Comparison of ENCODE assay signal across 8 mouse cellular contexts in the genomic region with DNA sequence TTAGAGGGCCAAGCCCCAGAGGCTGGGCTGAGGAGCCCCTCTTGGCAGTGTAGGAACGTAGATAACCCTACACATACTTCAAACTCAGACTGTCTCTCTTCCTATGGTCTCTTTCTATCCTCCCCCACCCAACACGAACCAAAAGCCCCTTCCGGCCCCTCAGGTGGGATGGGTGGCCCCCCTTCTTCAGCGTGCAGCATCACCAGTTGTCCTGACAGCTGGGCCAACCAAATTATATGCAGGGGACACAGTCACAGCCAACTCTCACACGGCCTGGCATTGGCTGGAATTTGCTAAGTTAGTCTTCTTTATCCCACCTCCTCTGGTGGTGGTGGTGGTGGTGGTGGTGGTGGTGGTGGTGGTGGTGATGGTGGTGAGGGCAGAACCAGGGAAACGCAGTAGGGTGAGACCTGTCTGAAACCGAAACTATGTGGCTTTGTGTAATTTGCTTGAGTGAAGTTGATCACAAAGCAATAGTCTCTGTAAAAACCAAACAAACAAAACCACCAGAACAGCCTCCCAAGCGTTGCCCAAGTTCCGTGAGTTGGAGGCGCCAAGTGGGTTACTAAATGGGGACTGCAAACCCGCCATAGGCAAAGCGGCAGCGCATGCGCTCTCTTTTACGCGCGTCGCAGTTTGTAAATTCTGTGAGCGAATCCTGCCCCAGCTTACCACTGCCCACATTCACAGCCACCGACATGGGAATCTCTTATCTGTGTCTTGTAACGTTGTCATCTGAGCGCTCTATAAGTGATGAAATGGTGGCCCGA. TPM values are rescaled to one million over a fixed set of nuclear protein-coding genes. Genes with fewer than 3 reads are reported as not detected.
A peak's percentile ranks its signal among the peaks of the same experiment; 100 is the strongest.
DNase-seq lines count a peak whose midpoint lies in the region; ATAC-seq and TF ChIP-seq lines count a peak whose summit lies in the region.

No protein-coding gene starts in this region.

- WGBS in hindbrain, embryonic 16.5 days: 36% methylated on average over 23 of the region's 23 CpGs

- H3K9me3 ChIP-seq in hindbrain, embryonic 16.5 days (ENCODE audit: control insufficient read depth, low read length): no peaks in the 10 kb centered on the region
- no peaks in the 10 kb centered on the region for H3K9me3 ChIP-seq in megakaryocyte, embryonic 14.5 days

- H3K4me2 ChIP-seq in hindbrain, embryonic 16.5 days (ENCODE audit: low read length): peak overlapping the region; percentile 46

- H3K27ac ChIP-seq in layer of hippocampus, adult 2 months: no peak overlapping the region
- H3K27ac ChIP-seq in hindbrain, embryonic 16.5 days (ENCODE audit: low read depth, low read length): no peak overlapping the region

- DNase-seq in layer of hippocampus, adult 2 months (ENCODE audit: low spot score in 2 of 2): no peak
- DNase-seq in layer of hippocampus, adult 9-11 months: no peak
- peak; percentile 75 for DNase-seq in brain, adult 2 months (ENCODE audit: low read depth, low spot score)
- peak; percentile 33 to 40 for DNase-seq in thymus, postnatal 36 days
- DNase-seq in adrenal gland, postnatal 25 days: no peak
- no peak for DNase-seq in left cerebral cortex, adult 11 months (ENCODE audit: low spot score)

- H3K36me3 ChIP-seq in hindbrain, embryonic 16.5 days (ENCODE audit: control insufficient read depth, insufficient read depth, low read length): no peaks in the 10 kb centered on the region
- H3K36me3 ChIP-seq in megakaryocyte, embryonic 14.5 days (replicated peaks; ENCODE audit: low read length): no peaks in the 10 kb centered on the region

- ATAC-seq in hindbrain, embryonic 16.5 days: no peak

- peaks cover 9% of the 10 kb centered on the region for H3K27me3 ChIP-seq in hindbrain, embryonic 16.5 days (replicated peaks; ENCODE audit: control insufficient read depth, insufficient read depth, low read length)
- peaks cover 61% of the 10 kb centered on the region for H3K27me3 ChIP-seq in megakaryocyte, embryonic 14.5 days (replicated peaks)

- no peak overlapping the region for H3K9ac ChIP-seq in hindbrain, embryonic 16.5 days (ENCODE audit: low read depth, low read length)

- peaks cover 2% of the 10 kb centered on the region; the same call in 1 of the 2 replicates for H3K4me1 ChIP-seq in hindbrain, embryonic 16.5 days (ENCODE audit: control insufficient read depth, insufficient read depth, low read depth, low read length)
- peaks cover 33% of the 10 kb centered on the region for H3K4me1 ChIP-seq in megakaryocyte, embryonic 14.5 days

- no peak for TF ChIP-seq CTCF in layer of hippocampus, adult 2 months (conservative IDR thresholded peaks at IDR 0.05)

- peak overlapping the region; percentile 15; the same call in 1 of the 2 replicates for H3K4me3 ChIP-seq in layer of hippocampus, adult 2 months
- H3K4me3 ChIP-seq in hindbrain, embryonic 16.5 days (ENCODE audit: low read length): peak overlapping the region; percentile 20; the same call in 1 of the 2 replicates
- peak overlapping the region; percentile 84 for H3K4me3 ChIP-seq in megakaryocyte, embryonic 14.5 days (replicated peaks)

RNA-seq across cellular contexts. Expression of a gene that starts 24.1 kb away (rescaled TPM):
- 10 to 100 TPM; 14.0 to 15.7 TPM for total RNA-seq in layer of hippocampus, adult 2 months (2021)
- 18.9 and 20.7 TPM in 2 replicates for polyA plus RNA-seq in hindbrain, embryonic 16.5 days (2015; fragmentation: Nextera tagmentation; extraction: Ambion mirVana)
- polyA plus RNA-seq in megakaryocyte, embryonic 14.5 days (2012; ENCODE audit: insufficient read depth, low replicate concordance): 10.3 and 11.7 TPM in 2 replicates
- total RNA-seq in adrenal gland, postnatal 25 days (2021): 24.0 and 28.2 TPM in 2 replicates

RNA-seq across cellular contexts. Expression of a gene that starts 50.6 kb away (rescaled TPM):
- 100 to 1,000 TPM; 105 to 108 TPM for total RNA-seq in layer of hippocampus, adult 2 months (2021)
- polyA plus RNA-seq in hindbrain, embryonic 16.5 days (2015; fragmentation: Nextera tagmentation; extraction: Ambion mirVana): 51.4 and 53.2 TPM in 2 replicates
- polyA plus RNA-seq in megakaryocyte, embryonic 14.5 days (2012; ENCODE audit: insufficient read depth, low replicate concordance): 4.1 and 10.1 TPM in 2 replicates
- total RNA-seq in adrenal gland, postnatal 25 days (2021): 35.5 and 44.7 TPM in 2 replicates

Comparison
In these comparisons a context has a peak if more than half of its experiments do, and no peak if none do; other contexts are left out.
1. DNase-seq: peak in brain, adult 2 months (single experiment) and thymus, postnatal 36 days (2 of 2); none in layer of hippocampus, adult 2 months (0 of 2), layer of hippocampus, adult 9-11 months (single experiment), adrenal gland, postnatal 25 days (single experiment) and left cerebral cortex, adult 11 months (single experiment).
2. H3K4me3 ChIP-seq: peak in every context shown above with its lines; median percentile 84 in megakaryocyte, embryonic 14.5 days; 20 in hindbrain, embryonic 16.5 days; 15 in layer of hippocampus, adult 2 months.